Mouse (Mus musculus) testis, adult 2 months (tissue): ENCODE data around the gene Iqcg. TPM values are rescaled to one million over a fixed set of nuclear protein-coding genes. Genes with fewer than 3 reads are reported as not detected.

Experiments used
- H3K27ac ChIP-seq: fragments of 200-500 bp; 2 replicates; pipeline ENCODE4 v1.5.1; 2012; ENCODE audit warnings: low read depth, low read length; ENCODE audit not compliant: control insufficient read depth, insufficient read depth
- H3K27me3 ChIP-seq: fragments of 200-500 bp; 2 replicates; pipeline ENCODE4 v1.6.1; 2012; ENCODE audit warnings: mild to moderate bottlenecking, low read length, moderate library complexity; ENCODE audit not compliant: control insufficient read depth, insufficient read depth
- H3K36me3 ChIP-seq: fragments of 200-500 bp; 2 replicates; pipeline ENCODE4 v1.6.1; 2012; ENCODE audit warnings: mild to moderate bottlenecking, low read length; ENCODE audit not compliant: control insufficient read depth, insufficient read depth
- H3K4me1 ChIP-seq: fragments of 200-500 bp; 2 replicates; pipeline ENCODE4 v1.6.1; 2012; ENCODE audit warnings: low read length; ENCODE audit not compliant: control insufficient read depth, insufficient read depth
- H3K4me3 ChIP-seq: fragments of 200-500 bp; 2 replicates; pipeline ENCODE4 v1.5.1; 2012; ENCODE audit warnings: low read depth, mild to moderate bottlenecking, low read length, moderate library complexity, mixed read lengths; ENCODE audit not compliant: control insufficient read depth
- CTCF ChIP-seq: fragments of 200-500 bp; IDR thresholded peaks from 2 replicates; pipeline ENCODE4 v1.5.1; 2012; ENCODE audit warnings: low read depth, mild to moderate bottlenecking, inconsistent platforms, low read length, moderate library complexity; ENCODE audit not compliant: control insufficient read depth, insufficient read depth, insufficient replicate concordance
- POLR2A ChIP-seq: fragments of 200-500 bp; IDR thresholded peaks from 2 replicates; pipeline ENCODE4 v1.6.1; 2012; ENCODE audit warnings: low read depth, mild to moderate bottlenecking, inconsistent platforms, low read length, moderate library complexity; ENCODE audit not compliant: control insufficient read depth
- polyA plus RNA-seq: library from polyadenylated mRNA; depleted of rRNA; stranded (reverse); fragments of >200 nt; gene quantifications from 2 replicates; pipeline ENCODE4 v1.2.3, GENCODE M21; 2012

Gene Iqcg
- polyA plus RNA-seq, 1 experiment = 21.8 TPM

DNA sequence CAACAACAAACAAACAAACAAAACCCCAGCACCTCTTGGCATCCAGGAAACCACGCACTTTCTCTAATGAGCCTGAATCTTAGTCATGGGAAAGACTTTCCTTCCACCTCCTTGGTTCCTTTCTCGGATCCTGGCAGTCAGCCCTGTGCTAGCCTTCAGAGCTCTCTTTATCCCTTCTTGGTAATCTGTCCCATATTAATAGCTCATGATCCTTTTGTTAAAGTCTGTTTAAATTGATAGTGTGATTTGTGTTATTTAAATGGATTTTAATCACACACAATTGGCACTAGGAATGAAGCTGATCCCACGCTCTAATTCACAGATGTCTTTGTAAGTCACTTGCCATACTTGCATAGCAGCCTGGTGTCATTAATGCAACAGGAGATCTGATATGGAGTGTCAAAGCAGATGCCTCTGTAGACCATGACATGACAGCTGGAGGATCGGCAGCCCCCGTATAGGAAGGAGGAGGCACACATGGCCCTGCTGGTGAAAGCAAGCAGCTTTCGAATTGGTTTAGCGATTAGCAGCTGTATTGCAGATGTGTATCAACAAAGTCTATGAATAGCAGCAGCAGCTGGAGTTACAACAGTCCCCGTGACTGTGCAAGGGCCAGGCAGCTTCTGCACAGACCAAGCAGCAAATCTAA, 31.4 kb downstream of the Iqcg start:
- TF ChIP-seq POLR2A (no peak), CTCF (no peak)
- Histone ChIP-seq H3K4me1 (no peaks in the 10 kb centered on the region), H3K27me3 (no peaks in the 10 kb centered on the region)

DNA sequence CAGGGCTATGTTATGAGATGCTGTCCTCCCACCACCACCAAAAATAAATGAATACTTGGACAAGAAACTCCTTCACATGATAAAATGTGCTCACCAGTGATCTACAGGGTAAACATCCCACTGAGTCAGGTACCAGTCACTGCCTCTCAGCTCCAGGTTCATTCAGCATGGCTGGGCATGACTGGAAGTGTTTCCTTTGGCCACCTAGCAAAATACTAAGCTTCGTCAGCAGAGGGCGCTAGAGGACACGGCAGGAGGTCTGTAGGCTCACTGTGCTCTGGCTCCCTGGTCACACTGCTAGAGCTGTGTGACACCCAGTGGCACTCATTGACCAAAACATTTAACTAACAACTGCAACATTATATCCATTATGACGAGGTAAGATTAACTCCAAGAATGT, 32.3 kb downstream of the Iqcg start:
- peak; percentile 97 for TF ChIP-seq CTCF
- no peak for TF ChIP-seq POLR2A
- no peak overlapping the region for H3K4me3 ChIP-seq
- H3K36me3 ChIP-seq = no peaks in the 10 kb centered on the region; the same call in 1 of the 2 replicates
- no peaks in the 10 kb centered on the region for H3K27me3 ChIP-seq
- H3K27ac ChIP-seq = no peak overlapping the region
- no peaks in the 10 kb centered on the region for H3K4me1 ChIP-seq

More for the DNA sequence above, 31.4 kb downstream of the Iqcg start:
- Histone ChIP-seq H3K27ac (no peak overlapping the region), H3K4me3 (no peak overlapping the region), H3K36me3 (no peaks in the 10 kb centered on the region; the same call in 1 of the 2 replicates)

DNA sequence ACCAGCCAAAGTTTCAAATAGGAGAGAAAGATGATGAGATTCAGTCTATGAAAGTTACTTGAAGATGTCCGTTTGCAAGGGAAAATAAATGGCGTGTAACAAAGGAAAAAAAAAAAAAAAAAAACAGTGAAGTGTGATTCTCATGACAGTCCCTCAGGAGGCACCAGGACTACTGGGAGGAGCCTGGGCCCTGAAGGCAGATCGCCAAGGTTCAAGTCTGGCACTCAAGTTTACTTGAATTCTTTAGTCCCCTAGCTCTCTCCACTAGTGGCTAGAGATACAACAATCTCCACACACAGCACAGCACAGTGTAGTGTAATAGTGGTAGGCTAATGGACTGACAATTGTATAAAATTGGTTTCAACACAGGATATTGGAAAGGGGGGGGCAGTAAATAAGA, 34.6 kb downstream of the Iqcg start:
- no peaks in the 10 kb centered on the region for H3K27me3 ChIP-seq
- H3K27ac ChIP-seq = no peak overlapping the region
- H3K4me3 ChIP-seq = no peak overlapping the region
- H3K4me1 ChIP-seq = no peaks in the 10 kb centered on the region
- no peaks in the 10 kb centered on the region; the same call in 1 of the 2 replicates for H3K36me3 ChIP-seq
- TF ChIP-seq CTCF = no peak
- no peak for TF ChIP-seq POLR2A

DNA sequence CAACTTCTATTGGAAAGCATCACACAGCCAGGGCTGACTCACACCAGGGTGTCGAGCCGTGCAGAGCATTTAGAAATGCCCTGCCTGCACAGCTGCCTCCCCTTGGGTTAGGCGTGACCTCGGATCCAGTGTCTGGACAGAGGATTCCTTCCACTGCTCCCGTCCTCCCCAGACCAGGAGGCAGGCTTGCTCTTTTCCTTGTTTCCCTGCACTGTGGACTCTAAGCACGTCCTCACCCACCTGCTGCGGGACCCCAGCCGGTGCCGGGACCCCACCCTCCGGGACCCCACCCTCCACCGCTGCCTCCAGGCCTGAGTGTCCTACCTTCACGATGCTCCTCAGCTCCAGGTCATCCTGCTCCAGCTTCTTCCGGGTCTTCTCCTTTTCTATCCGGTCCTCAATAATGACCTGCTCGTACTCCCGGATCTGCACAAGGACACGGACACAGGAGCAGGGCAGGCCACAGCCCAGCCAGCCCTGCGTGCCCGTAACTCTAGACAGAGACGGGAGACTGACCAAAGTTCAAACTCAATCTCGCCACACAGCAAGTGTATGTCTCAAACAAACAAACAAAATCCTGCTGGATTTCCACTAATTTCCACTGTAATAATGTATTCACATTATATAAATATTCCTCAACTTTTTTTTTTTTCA, 36.8 kb downstream of the Iqcg start:
- no peaks in the 10 kb centered on the region for H3K4me1 ChIP-seq
- no peaks in the 10 kb centered on the region; the same call in 1 of the 2 replicates for H3K36me3 ChIP-seq
- H3K4me3 ChIP-seq = no peak overlapping the region
- no peaks in the 10 kb centered on the region for H3K27me3 ChIP-seq
- H3K27ac ChIP-seq = no peak overlapping the region
- TF ChIP-seq CTCF (no peak), POLR2A (0 out of 2 replicates have a peak, but pooled peaks have one; percentile 17)

DNA sequence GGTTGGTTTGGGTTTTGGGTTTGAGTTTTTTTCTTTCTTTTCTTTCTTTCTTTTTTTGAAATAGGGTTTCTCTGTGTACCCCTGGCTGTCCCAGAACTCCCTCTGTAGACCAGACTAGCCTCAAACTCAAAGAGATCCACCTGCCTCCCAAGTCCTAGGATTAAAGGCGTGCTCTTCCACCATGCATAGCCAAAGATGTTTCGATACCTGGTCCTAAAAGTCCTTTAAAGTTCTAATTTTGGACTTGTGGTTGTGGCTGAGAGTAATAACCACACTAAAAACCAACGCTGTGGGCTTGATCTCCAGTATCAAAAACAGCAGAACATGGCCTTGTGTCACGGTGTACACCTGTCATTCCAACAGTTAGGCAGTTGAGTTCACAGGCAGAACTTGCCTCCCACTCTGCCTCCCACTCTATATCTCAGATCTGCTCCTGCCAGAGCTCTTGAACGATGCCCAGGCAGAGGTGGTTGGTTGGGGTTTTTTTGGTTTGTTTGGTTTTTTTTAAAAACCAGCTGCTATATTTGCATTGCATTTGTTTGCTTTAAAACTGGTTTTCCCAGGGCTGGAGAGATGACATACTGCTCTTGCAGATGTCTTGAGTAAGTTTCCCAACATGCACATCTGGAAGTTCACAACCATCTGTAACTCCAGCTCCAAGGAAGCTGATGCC, 38.2 kb downstream of the Iqcg start:
- H3K36me3 ChIP-seq = peaks cover 4% of the 10 kb centered on the region
- TF ChIP-seq CTCF = no peak
- no peak for TF ChIP-seq POLR2A
- H3K27me3 ChIP-seq = no peaks in the 10 kb centered on the region
- no peak overlapping the region for H3K27ac ChIP-seq
- H3K4me3 ChIP-seq = no peak overlapping the region
- no peaks in the 10 kb centered on the region for H3K4me1 ChIP-seq

DNA sequence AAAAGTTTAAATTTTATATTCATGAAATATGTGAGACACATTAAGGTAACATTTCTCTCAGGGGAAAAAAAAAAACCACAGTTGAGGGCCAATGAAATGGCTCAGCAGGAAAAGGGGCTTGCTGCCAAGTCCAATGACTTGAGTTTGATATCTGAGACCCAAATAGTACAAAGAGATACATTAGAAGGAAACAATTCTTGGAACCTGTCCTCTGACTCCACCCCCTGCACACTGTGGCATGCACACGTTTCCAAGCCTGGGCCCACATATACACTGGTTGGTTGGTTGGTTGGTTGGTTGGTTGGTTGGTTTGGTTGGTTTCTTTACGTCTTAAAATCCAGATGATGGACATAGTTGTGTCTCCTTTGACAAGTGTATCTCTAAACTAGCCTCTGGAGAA, 40.0 kb downstream of the Iqcg start:
- H3K4me3 ChIP-seq = no peak overlapping the region
- no peaks in the 10 kb centered on the region for H3K4me1 ChIP-seq
- peaks cover 4% of the 10 kb centered on the region for H3K36me3 ChIP-seq
- TF ChIP-seq POLR2A (no peak), CTCF (no peak)
- no peak overlapping the region for H3K27ac ChIP-seq
- H3K27me3 ChIP-seq = no peaks in the 10 kb centered on the region

DNA sequence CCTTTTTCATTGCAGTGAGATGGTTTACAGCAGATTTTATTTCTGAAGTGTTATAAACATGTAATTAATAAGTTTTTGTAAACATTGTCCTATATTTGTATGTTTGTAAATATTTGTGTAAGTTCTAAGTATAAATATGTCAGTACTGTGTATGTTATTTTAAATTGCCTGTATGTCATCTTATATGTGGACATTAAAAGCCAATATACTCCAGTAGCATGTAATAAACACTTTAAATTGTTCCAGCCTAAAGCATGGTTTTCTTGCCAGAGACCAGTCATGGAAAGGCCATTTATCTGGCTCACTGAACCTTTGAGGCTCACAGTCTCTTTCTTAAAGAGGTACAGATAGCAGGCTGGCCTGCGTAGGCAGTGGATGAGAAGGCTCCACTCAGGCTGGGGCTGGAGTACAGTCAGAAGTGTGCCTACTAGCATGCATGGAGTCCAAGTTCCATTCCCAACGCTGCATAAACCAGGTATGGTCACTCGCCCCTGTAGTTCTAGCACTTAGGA, 40.6 kb downstream of the Iqcg start:
- peaks cover 4% of the 10 kb centered on the region for H3K36me3 ChIP-seq
- H3K27ac ChIP-seq = no peak overlapping the region
- TF ChIP-seq CTCF (no peak), POLR2A (no peak)

More for the DNA sequence above, 40.6 kb downstream of the Iqcg start:
- Histone ChIP-seq H3K4me1 (no peaks in the 10 kb centered on the region), H3K27me3 (no peaks in the 10 kb centered on the region), H3K4me3 (no peak overlapping the region)
